Mouse (Mus musculus) spleen, adult 2 months (tissue): ENCODE data around the gene Prss33.

Source experiments
- CTCF ChIP-seq: fragments of 200-500 bp; IDR thresholded peaks from 2 replicates; pipeline ENCODE4 v1.5.1; 2011; ENCODE audit warnings: mild to moderate bottlenecking, inconsistent platforms; ENCODE audit not compliant: insufficient read depth, insufficient read length, insufficient replicate concordance; ENCODE audit errors: extremely low read depth
- POLR2A ChIP-seq: fragments of 200-500 bp; IDR thresholded peaks from 2 replicates; pipeline ENCODE4 v1.6.1; 2011; ENCODE audit warnings: low read depth, low read length, inconsistent platforms

DNA sequence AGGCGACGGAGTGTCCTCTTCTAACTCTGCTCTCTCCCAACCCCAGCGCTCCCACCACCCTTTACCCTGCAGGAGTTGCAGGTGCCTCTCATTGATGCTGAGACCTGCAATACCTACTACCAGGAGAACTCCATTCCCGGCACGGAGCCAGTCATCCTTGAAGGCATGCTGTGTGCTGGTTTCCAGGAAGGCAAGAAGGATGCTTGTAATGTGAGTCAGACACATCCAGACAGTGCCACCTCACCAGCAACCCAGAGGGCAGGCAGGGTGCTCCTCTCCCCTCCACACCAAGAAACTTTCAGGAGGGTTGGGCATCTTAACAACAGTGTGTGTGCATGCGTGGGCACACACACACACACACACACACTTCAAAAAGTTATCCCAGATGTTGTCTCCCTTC is 21.3 kb upstream of the Prss33 start:
- TF ChIP-seq CTCF (no peak), POLR2A (no peak)
